Mouse (Mus musculus): ENCODE data around the gene Ifnl3. TPM values are rescaled to one million over a fixed set of nuclear protein-coding genes. Genes with fewer than 3 reads are reported as not detected.
"Not testable (repeated sequence)": the region's sequence is repeated elsewhere in the genome, so short reads cannot be mapped to it uniquely, and the experiment has no call there.

The Ifnl3 gene
- total RNA-seq (2014; rRNA removed) (not detected in 2 replicates), polyA plus RNA-seq (2012; rRNA removed) (not detected in 2 replicates)

- DNase-seq (ENCODE audit: extremely low read depth, low read depth, low spot score); H3K4me1 ChIP-seq (ENCODE audit: control insufficient read depth, insufficient read depth, low read length); H3K36me3 ChIP-seq (ENCODE audit: control insufficient read depth, insufficient read depth, low read length); H3K79me2 ChIP-seq (ENCODE audit: control insufficient read depth, insufficient read depth, low read length); H3K27ac ChIP-seq (replicated peaks; ENCODE audit: insufficient read depth, low read depth, low read length); H3K9ac ChIP-seq (ENCODE audit: low read depth, low read length); H3K4me3 ChIP-seq (ENCODE audit: insufficient read depth, low read depth, low read length); H3K27me3 ChIP-seq (ENCODE audit: control insufficient read depth, insufficient read depth, low read length): not testable (repeated sequence)
- WGBS: 74% methylated on average over 5 of the region's 6 CpGs
These were observed at the start of gene Ifnl3 for GRCm38 (mm10) chr7:28522536-28522935. Gene Ifnl3, plus strand, starts transcription at chr7:28522836.

- Histone ChIP-seq H3K79me2 (ENCODE audit: control insufficient read depth, insufficient read depth, low read length) (no peaks in the 10 kb centered on the region), H3K27me3 (ENCODE audit: control insufficient read depth, insufficient read depth, low read length) (peaks cover 3% of the 10 kb centered on the region; the same call in 1 of the 2 replicates), H3K4me3 (ENCODE audit: insufficient read depth, low read depth, low read length) (no peak overlapping the region), H3K27ac (replicated peaks; ENCODE audit: insufficient read depth, low read depth, low read length) (no peak overlapping the region), H3K36me3 (ENCODE audit: control insufficient read depth, insufficient read depth, low read length) (no peaks in the 10 kb centered on the region), H3K9ac (ENCODE audit: low read depth, low read length) (no peak overlapping the region), H3K4me1 (ENCODE audit: control insufficient read depth, insufficient read depth, low read length) (no peaks in the 10 kb centered on the region)
- 91% methylated on average over 6 of the region's 6 CpGs for WGBS
- TF ChIP-seq POLR2A (IDR thresholded peaks at IDR 0.05; ENCODE audit: extremely low read depth, insufficient read depth, low read length) (no peak), CTCF (IDR thresholded peaks at IDR 0.05; ENCODE audit: low read depth, low read length) (no peak)
- no peak for DNase-seq (ENCODE audit: extremely low read depth, low read depth, low spot score)
These were observed 46.4 kb upstream of the Ifnl3 start for GRCm38 (mm10) chr7:28476191-28476590.

GRCm38 (mm10) chr7:28477363-28477762 is 45.3 kb upstream of the Ifnl3 start:
- TF ChIP-seq CTCF (IDR thresholded peaks at IDR 0.05; ENCODE audit: low read depth, low read length): no peak
- Histone ChIP-seq H3K9ac (ENCODE audit: low read depth, low read length) (no peak overlapping the region), H3K4me3 (ENCODE audit: insufficient read depth, low read depth, low read length) (no peak overlapping the region), H3K79me2 (ENCODE audit: control insufficient read depth, insufficient read depth, low read length) (no peaks in the 10 kb centered on the region), H3K27me3 (ENCODE audit: control insufficient read depth, insufficient read depth, low read length) (peaks cover 3% of the 10 kb centered on the region; the same call in 1 of the 2 replicates), H3K27ac (replicated peaks; ENCODE audit: insufficient read depth, low read depth, low read length) (no peak overlapping the region), H3K36me3 (ENCODE audit: control insufficient read depth, insufficient read depth, low read length) (no peaks in the 10 kb centered on the region), H3K4me1 (ENCODE audit: control insufficient read depth, insufficient read depth, low read length) (no peaks in the 10 kb centered on the region)
- WGBS: 91% methylated on average over 5 of the region's 5 CpGs
- no peak for DNase-seq (ENCODE audit: extremely low read depth, low read depth, low spot score)

- Histone ChIP-seq H3K27me3 (ENCODE audit: control insufficient read depth, insufficient read depth, low read length) (peaks cover 2% of the 10 kb centered on the region; the same call in 1 of the 2 replicates), H3K79me2 (ENCODE audit: control insufficient read depth, insufficient read depth, low read length) (no peaks in the 10 kb centered on the region), H3K27ac (replicated peaks; ENCODE audit: insufficient read depth, low read depth, low read length) (no peak overlapping the region), H3K4me1 (ENCODE audit: control insufficient read depth, insufficient read depth, low read length) (no peaks in the 10 kb centered on the region), H3K36me3 (ENCODE audit: control insufficient read depth, insufficient read depth, low read length) (no peaks in the 10 kb centered on the region), H3K9ac (ENCODE audit: low read depth, low read length) (no peak overlapping the region), H3K4me3 (ENCODE audit: insufficient read depth, low read depth, low read length) (no peak overlapping the region)
- DNase-seq (ENCODE audit: extremely low read depth, low read depth, low spot score): no peak
- WGBS: 14% methylated on average over 7 of the region's 8 CpGs
- TF ChIP-seq POLR2A (IDR thresholded peaks at IDR 0.05; ENCODE audit: extremely low read depth, insufficient read depth, low read length) (no peak), CTCF (IDR thresholded peaks at IDR 0.05; ENCODE audit: low read depth, low read length) (no peak)
These were observed 43.8 kb upstream of the Ifnl3 start for GRCm38 (mm10) chr7:28478854-28479253.

- Histone ChIP-seq H3K27ac (replicated peaks; ENCODE audit: insufficient read depth, low read depth, low read length) (no peak overlapping the region), H3K79me2 (ENCODE audit: control insufficient read depth, insufficient read depth, low read length) (no peaks in the 10 kb centered on the region)
- WGBS: 83% methylated on average over 11 of the region's 11 CpGs
These were observed 39.8 kb upstream of the Ifnl3 start for GRCm38 (mm10) chr7:28482854-28483253.

GRCm38 (mm10) chr7:28484192-28484591 is 38.4 kb upstream of the Ifnl3 start:
- TF ChIP-seq POLR2A (IDR thresholded peaks at IDR 0.05; ENCODE audit: extremely low read depth, insufficient read depth, low read length) (no peak), CTCF (IDR thresholded peaks at IDR 0.05; ENCODE audit: low read depth, low read length) (no peak)
- Histone ChIP-seq H3K4me1 (ENCODE audit: control insufficient read depth, insufficient read depth, low read length) (no peaks in the 10 kb centered on the region), H3K9ac (ENCODE audit: low read depth, low read length) (no peak overlapping the region), H3K27ac (replicated peaks; ENCODE audit: insufficient read depth, low read depth, low read length) (no peak overlapping the region), H3K36me3 (ENCODE audit: control insufficient read depth, insufficient read depth, low read length) (no peaks in the 10 kb centered on the region), H3K4me3 (ENCODE audit: insufficient read depth, low read depth, low read length) (no peak overlapping the region), H3K79me2 (ENCODE audit: control insufficient read depth, insufficient read depth, low read length) (no peaks in the 10 kb centered on the region), H3K27me3 (ENCODE audit: control insufficient read depth, insufficient read depth, low read length) (no peaks in the 10 kb centered on the region; the same call in 1 of the 2 replicates)
- 19% methylated on average over 4 of the region's 4 CpGs for WGBS
- DNase-seq (ENCODE audit: extremely low read depth, low read depth, low spot score): no peak

More at GRCm38 (mm10) chr7:28482854-28483253, 39.8 kb upstream of the Ifnl3 start:
- Histone ChIP-seq H3K4me1 (ENCODE audit: control insufficient read depth, insufficient read depth, low read length) (no peaks in the 10 kb centered on the region), H3K27me3 (ENCODE audit: control insufficient read depth, insufficient read depth, low read length) (no peaks in the 10 kb centered on the region), H3K36me3 (ENCODE audit: control insufficient read depth, insufficient read depth, low read length) (no peaks in the 10 kb centered on the region), H3K9ac (ENCODE audit: low read depth, low read length) (no peak overlapping the region), H3K4me3 (ENCODE audit: insufficient read depth, low read depth, low read length) (no peak overlapping the region)
- no peak for TF ChIP-seq POLR2A (IDR thresholded peaks at IDR 0.05; ENCODE audit: extremely low read depth, insufficient read depth, low read length)
- TF ChIP-seq CTCF (IDR thresholded peaks at IDR 0.05; ENCODE audit: low read depth, low read length): no peak
- DNase-seq (ENCODE audit: extremely low read depth, low read depth, low spot score): no peak
